Mouse (Mus musculus): ENCODE measurements around the gene Rnf169.

- TF ChIP-seq EP300 (IDR thresholded peaks at IDR 0.05; ENCODE audit: low read depth) (no peak), CTCF (IDR thresholded peaks at IDR 0.05; ENCODE audit: low read depth) (no peak)
These were observed 83.3 kb downstream of the Rnf169 start for GRCm38 (mm10) chr7:99896905-99897304.
